Mouse (Mus musculus) limb, embryonic 11.5 days (tissue): ENCODE data around the gene Tnf. TPM values are rescaled to one million over a fixed set of nuclear protein-coding genes. Genes with fewer than 3 reads are reported as not detected.
A peak's percentile ranks its signal among the peaks of the same experiment; 100 is the strongest.

Source experiments
- ATAC-seq: fragments of 200-750 bp; cut with Nextera tagmentation; 2 replicates; pipeline ENCODE4 v1.8.0; 2017; ENCODE audit warnings: low read depth; ENCODE audit not compliant: insufficient number of reproducible peaks, low FRiP score, low TSS enrichment
- DNase-seq: peaks from one replicate; pipeline ENCODE4 v3.0.0-alpha.2; 2015; ENCODE audit warnings: low spot score
- H3K27ac ChIP-seq: fragments of 300-500 bp; sonication (generic); replicated peaks from 2 replicates; pipeline ENCODE4 v1.5.1; 2014; ENCODE audit warnings: low read depth, mild to moderate bottlenecking, low read length
- H3K27me3 ChIP-seq: fragments of 300-500 bp; sonication (generic); 2 replicates; pipeline ENCODE4 v1.6.1; 2014; ENCODE audit warnings: mild to moderate bottlenecking, low read length, mixed read lengths; ENCODE audit not compliant: control insufficient read depth, insufficient read depth
- H3K36me3 ChIP-seq: fragments of 300-500 bp; sonication (generic); 2 replicates; pipeline ENCODE4 v1.6.1; 2014; ENCODE audit warnings: mild to moderate bottlenecking, low read length, moderate library complexity, mixed read lengths; ENCODE audit not compliant: control insufficient read depth, insufficient read depth
- H3K4me1 ChIP-seq: fragments of 300-500 bp; sonication (generic); 2 replicates; pipeline ENCODE4 v1.6.1; 2014; ENCODE audit warnings: low read length, mixed read lengths; ENCODE audit not compliant: control insufficient read depth, insufficient read depth
- H3K4me2 ChIP-seq: fragments of 300-500 bp; sonication (generic); 2 replicates; pipeline ENCODE4 v1.6.1; 2014; ENCODE audit warnings: low read depth, mild to moderate bottlenecking, moderate library complexity; ENCODE audit not compliant: severe bottlenecking
- H3K4me3 ChIP-seq: fragments of 300-500 bp; sonication (generic); 2 replicates; pipeline ENCODE4 v1.5.1; 2014; ENCODE audit warnings: low read depth, low read length
- H3K9ac ChIP-seq: fragments of 300-500 bp; sonication (generic); 2 replicates; pipeline ENCODE4 v1.6.1; 2014; ENCODE audit warnings: mild to moderate bottlenecking, low read length
- H3K9me3 ChIP-seq: fragments of 300-500 bp; sonication (generic); 2 replicates; pipeline ENCODE4 v1.6.1; 2016; ENCODE audit warnings: low read length; ENCODE audit not compliant: control insufficient read depth
- WGBS: fragments of 180-500 bp; shearing (Covaris S2); extraction: QIAGEN DNeasy Blood & Tissue Kit; methylation state at CpG from one replicate; pipeline ENCODE4 v1.1.7; 2014; 5-methylcytosine and 5-hydroxymethylcytosine counted together
- polyA plus RNA-seq: library from polyadenylated mRNA; unstranded; fragments of >200 nt; fragmentation: Nextera tagmentation; extraction: Ambion mirVana; gene quantifications from 2 replicates; pipeline ENCODE4 v1.2.1, GENCODE M21; 2014

Gene Tnf
- polyA plus RNA-seq, 1 experiment from 2014 or later, result not detected

DNA sequence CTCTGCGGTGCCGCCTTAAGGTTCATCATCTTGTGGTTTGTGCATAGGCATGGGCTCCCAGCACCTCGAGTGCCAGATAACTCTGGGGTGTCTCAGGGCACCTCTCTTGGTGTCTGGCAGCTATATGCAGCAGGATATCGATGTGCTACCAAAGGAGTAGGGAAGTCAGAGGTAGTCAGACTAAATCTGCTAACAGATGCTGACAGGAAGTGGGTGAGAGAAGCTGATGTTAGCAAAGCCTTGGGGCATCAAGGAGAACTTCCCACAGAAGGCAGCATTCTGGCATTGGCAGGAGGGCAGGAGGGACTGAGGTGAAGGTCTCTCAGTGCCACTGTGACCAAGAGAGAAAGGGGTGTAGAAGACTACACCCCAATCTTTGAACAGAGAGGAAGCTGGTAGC lies 11.7 kb downstream of the Tnf start:
- H3K4me1 ChIP-seq, result peaks cover 2% of the 10 kb centered on the region
- no peak overlapping the region for H3K4me3 ChIP-seq
- H3K4me2 ChIP-seq, result no peak overlapping the region
- no peak overlapping the region for H3K9ac ChIP-seq
- H3K36me3 ChIP-seq, result no peaks in the 10 kb centered on the region
- ATAC-seq (no peak), DNase-seq (no peak)
- no peaks in the 10 kb centered on the region for H3K9me3 ChIP-seq
- no peak overlapping the region for H3K27ac ChIP-seq
- peaks cover 11% of the 10 kb centered on the region for H3K27me3 ChIP-seq
- 75% methylated on average over 4 of the region's 4 CpGs for WGBS

DNA sequence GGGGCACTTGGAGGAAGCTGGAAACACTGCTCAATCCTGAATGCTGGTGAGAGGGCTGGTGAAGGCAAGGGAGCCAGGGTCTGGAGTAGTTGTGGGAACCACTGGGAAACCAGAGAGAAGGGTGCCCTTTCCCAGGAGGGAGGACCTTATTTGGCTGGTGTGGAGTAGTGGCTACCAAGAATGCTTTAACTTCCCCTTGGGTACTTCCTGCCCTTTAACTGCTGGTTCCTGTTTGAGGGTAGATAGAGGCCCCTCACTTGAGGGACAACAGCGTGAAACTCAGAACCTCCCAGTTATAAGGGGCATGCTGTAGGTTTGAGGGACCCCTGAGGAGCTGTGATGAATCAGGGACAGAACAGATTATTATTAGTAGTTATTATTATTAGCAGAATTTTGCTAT lies 12.6 kb downstream of the Tnf start:
- Histone ChIP-seq H3K4me3 (no peak overlapping the region), H3K4me2 (no peak overlapping the region), H3K27ac (no peak overlapping the region), H3K36me3 (no peaks in the 10 kb centered on the region), H3K9ac (no peak overlapping the region), H3K27me3 (peaks cover 2% of the 10 kb centered on the region), H3K4me1 (peaks cover 2% of the 10 kb centered on the region), H3K9me3 (no peaks in the 10 kb centered on the region)
- no peak for DNase-seq
- WGBS, result 63% methylated on average over 1 of the region's 1 CpGs
- ATAC-seq, result no peak

DNA sequence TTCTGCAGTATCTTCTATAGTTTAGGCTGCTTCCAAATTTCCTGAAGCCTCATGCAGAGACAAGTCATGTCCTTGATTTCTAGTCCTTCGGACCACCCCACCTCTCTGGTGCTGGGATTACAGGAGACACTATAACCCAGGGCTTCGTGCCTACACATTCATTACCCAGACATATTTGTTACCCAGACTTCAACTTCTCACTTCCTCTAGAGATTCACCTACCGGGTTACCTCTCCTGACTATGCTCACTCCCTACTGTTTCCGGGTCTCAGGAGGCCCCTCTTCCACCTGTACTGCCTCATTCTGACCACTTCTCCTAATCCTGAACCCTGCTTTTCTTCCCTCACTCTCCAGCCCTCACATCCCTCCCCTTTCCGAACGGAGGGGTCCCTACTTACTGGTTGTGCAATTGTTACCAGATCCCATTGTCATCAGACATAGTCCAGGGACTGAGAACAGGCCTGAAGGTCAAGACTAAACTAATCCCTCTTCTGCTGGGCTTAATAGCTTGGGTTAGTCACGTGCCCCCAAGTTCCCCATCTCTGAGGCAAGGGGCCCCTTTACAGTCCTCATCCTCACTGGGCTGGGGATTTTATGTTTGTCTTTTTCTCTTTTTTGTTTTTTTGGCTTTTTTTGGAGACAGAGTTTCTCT lies 13.7 kb downstream of the Tnf start, which contains the start of gene Lst1:
TSS of gene Lst1 (minus strand) at position 481 of the 652 bp plus-strand sequence.
- H3K27ac ChIP-seq, result no peak within 1 kb of the TSS
- no peak within 1 kb of the TSS for H3K4me2 ChIP-seq
- peaks cover 2% of the 10 kb centered on the region for H3K4me1 ChIP-seq
- H3K9me3 ChIP-seq, result no peaks in the 10 kb centered on the region
- no peak within 1 kb of the TSS for H3K4me3 ChIP-seq
- H3K9ac ChIP-seq, result no peak within 1 kb of the TSS
- DNase-seq (no peak), ATAC-seq (no peak)
- no peaks in the 10 kb centered on the region for H3K27me3 ChIP-seq
- 70% methylated on average over 7 of the region's 7 CpGs for WGBS
- H3K36me3 ChIP-seq, result no peaks in the 10 kb centered on the region

DNA sequence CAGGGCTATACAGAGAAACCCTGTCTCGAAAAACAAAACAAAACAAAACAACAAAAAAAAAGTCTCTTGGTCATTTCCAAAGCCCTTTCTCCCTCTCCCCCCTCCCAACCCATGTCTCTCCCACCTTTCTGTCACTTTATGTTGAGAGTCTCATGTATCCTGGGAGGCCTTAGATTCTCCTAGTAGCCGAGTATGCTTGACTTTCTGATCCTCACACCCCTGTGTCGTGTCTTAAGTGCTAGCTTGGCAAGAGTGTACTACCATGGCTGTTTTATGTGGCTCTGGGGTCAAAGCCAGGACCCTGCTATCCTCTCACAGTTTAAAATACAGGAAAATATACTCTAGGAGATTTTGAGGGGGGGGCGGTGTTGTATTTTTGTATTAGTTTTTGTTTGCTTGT lies 14.5 kb downstream of the Tnf start:
- Histone ChIP-seq H3K4me1 (peaks cover 2% of the 10 kb centered on the region), H3K9ac (no peak overlapping the region), H3K27ac (no peak overlapping the region), H3K36me3 (no peaks in the 10 kb centered on the region), H3K4me3 (no peak overlapping the region), H3K27me3 (no peaks in the 10 kb centered on the region), H3K9me3 (no peaks in the 10 kb centered on the region), H3K4me2 (no peak overlapping the region)
- DNase-seq (no peak), ATAC-seq (no peak)
- WGBS, result 71% methylated on average over 4 of the region's 4 CpGs

DNA sequence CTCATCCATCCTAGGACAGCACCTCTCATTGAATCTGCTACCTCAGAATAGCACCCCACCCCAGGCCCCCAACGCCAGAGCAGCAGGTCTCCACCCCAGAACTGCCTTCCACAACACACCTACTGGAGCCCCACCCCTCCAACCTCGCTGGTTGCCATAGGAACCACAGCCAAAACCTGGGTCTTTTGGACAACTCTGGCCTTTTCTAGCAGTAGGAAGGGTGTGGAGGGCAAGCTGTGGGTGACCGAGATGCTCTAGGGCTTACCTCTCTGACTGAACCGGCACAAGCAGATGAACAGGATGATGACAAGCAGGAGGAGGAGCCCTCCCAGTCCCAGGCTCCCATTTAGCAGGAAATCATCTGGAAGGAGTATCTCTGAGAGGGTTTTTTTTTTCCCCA lies 15.1 kb downstream of the Tnf start:
- no peaks in the 10 kb centered on the region for H3K36me3 ChIP-seq
- no peaks in the 10 kb centered on the region for H3K27me3 ChIP-seq
- DNase-seq, result peak; percentile 74
- H3K9me3 ChIP-seq, result no peaks in the 10 kb centered on the region
- ATAC-seq, result peak; percentile 54; the same call in 1 of the 2 replicates
- H3K4me1 ChIP-seq, result peaks cover 2% of the 10 kb centered on the region
- H3K9ac ChIP-seq, result no peak overlapping the region
- peak overlapping the region; percentile 33 for H3K4me3 ChIP-seq
- peak overlapping the region; percentile 65; the same call in 1 of the 2 replicates for H3K27ac ChIP-seq
- peak overlapping the region; percentile 48 for H3K4me2 ChIP-seq
- WGBS, result 1% methylated on average over 4 of the region's 4 CpGs

DNA sequence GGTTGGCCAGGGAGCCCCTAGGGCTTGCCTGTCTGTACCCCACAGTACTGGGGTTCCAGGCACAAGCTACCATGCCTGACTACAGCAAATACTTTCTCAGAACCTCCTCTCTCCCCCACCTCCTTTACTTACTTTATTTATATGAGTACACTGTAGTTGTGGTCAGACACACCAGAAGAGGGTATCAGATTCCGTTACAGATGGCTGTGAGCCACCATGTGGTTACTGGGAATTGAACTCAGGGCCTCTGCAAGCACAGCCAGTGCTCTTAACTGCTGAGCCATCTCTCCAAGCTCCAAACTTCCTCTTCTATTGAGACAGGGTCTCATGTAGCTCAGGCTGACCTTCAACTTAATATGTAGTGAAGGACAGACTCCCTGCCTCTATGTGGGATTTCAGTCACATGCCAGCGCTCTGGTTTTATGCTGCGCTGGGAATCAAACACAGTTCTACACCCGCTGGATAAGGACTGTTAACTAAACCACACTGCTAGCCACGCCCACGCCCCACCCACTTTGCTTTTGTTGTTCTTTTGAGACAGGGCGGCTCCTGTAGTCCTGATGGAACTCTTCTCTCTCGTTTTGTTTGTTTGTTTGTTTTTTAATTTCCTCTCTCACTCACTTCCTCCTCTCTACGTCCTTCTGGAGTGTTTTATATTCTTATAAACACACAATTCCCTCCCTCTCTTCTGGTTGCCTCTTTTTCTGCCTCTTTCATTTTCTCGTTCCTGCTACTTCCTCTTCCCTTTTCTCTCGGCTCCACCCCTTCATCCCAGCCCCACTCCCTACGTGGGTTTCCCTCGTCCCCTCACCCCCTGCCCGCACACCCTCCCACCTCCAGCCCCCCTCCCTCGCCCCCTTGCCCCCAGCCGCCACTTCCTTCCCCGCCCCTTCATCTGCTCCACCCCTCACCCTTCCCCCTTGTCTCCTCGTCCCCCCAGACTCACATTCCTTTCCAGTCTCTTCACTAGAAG lies 15.9 kb downstream of the Tnf start:
- peak overlapping the region; percentile 48 for H3K4me2 ChIP-seq
- H3K4me1 ChIP-seq, result peaks cover 2% of the 10 kb centered on the region
- ATAC-seq (peak; percentile 71; the same call in 1 of the 2 replicates), DNase-seq (peak; percentile 78)
- peak overlapping the region; percentile 22 for H3K9ac ChIP-seq
- peak overlapping the region; percentile 33 for H3K4me3 ChIP-seq
- H3K27ac ChIP-seq, result peak overlapping the region; percentile 65; the same call in 1 of the 2 replicates
- H3K36me3 ChIP-seq, result no peaks in the 10 kb centered on the region
- 2% methylated on average over 18 of the region's 18 CpGs for WGBS
- H3K9me3 ChIP-seq, result no peaks in the 10 kb centered on the region
- no peaks in the 10 kb centered on the region for H3K27me3 ChIP-seq

DNA sequence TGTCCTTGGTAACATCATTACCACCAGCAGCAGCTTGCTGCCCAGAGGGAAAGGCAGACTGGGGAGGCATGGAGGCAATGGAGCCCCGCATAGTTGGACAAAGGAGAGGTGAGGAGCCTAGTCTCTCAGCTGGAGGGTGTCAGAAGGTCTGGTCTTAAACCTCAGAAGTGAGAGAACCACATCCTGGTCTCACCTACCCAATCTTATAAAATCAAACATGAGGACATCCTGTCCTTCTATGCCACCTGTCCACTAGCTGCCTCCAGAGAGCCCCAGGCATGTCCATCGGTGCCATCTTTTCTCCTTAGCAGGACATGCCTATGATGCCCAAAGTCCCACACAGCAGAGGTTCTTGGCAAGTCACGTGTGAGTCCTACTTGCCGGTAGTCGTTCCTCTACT lies 21.7 kb downstream of the Tnf start:
- Histone ChIP-seq H3K9ac (no peak overlapping the region), H3K4me2 (no peak overlapping the region), H3K4me3 (no peak overlapping the region), H3K27me3 (no peaks in the 10 kb centered on the region), H3K9me3 (no peaks in the 10 kb centered on the region), H3K4me1 (no peaks in the 10 kb centered on the region), H3K36me3 (no peaks in the 10 kb centered on the region), H3K27ac (no peak overlapping the region)
- ATAC-seq, result no peak
- no peak for DNase-seq
- WGBS, result 89% methylated on average over 5 of the region's 5 CpGs

DNA sequence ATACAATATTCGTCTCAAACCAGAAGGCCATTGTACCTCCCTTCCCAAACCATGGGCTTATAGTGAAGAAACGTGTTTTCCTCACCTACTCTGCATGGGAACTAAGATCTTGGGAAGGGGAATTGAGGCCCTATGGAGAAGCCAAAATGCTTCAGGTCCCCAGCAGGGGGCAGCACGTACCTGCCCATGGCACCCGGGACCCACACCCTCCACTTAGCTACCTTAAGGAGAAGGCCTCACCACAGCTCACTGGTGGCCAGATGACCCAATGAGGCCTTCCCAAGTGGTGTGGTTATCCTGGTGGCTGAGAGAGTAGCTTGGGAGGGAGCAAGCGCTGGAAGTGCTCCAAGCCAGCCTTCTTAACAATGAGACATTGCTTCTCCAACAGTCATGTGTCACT lies 23.3 kb downstream of the Tnf start:
- no peaks in the 10 kb centered on the region for H3K27me3 ChIP-seq
- DNase-seq (peak; percentile 81), ATAC-seq (peak; percentile 67; the same call in 1 of the 2 replicates)
- H3K9me3 ChIP-seq, result no peaks in the 10 kb centered on the region
- no peak overlapping the region for H3K9ac ChIP-seq
- H3K4me3 ChIP-seq, result no peak overlapping the region
- H3K27ac ChIP-seq, result no peak overlapping the region
- H3K4me2 ChIP-seq, result no peak overlapping the region
- H3K36me3 ChIP-seq, result no peaks in the 10 kb centered on the region
- WGBS, result 17% methylated on average over 5 of the region's 5 CpGs
- H3K4me1 ChIP-seq, result no peaks in the 10 kb centered on the region
